Mouse (Mus musculus): ENCODE results near the gene Zic5. TPM values are rescaled to one million over a fixed set of nuclear protein-coding genes. Genes with fewer than 3 reads are reported as not detected.

Zic5 gene
- polyA plus RNA-seq, 1 experiment = 3.3 TPM

DNA sequence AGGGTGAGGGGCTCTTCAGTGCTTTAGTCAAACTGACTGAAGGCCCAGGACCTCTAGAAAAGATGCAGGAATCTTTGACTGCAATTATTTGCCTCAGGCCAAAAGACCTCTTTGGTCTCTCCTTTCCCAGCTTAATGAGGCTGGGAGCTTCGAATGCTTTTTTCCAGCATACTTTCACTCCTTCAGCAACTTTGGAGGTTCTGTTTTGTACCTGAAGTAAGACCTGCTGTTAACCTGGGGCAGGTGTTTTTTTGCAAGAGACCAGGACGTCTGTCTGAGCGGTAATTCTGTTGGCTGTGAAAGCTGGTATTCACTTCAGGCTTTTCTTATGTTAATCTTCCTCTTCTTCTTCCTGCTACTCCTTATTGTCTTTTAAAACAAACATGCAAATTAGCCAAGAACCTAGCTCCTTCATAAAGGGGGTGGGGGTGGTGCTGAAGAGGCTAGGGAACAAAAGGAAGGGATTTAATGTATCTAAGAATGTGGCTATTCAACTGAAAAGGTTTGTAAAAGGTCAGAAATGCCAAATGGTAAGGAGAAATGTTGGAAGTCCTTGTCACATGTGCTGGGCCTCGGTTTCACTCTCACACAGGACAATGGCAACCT lies 49.2 kb downstream of the Zic5 start:
- TF ChIP-seq CTCF (IDR thresholded peaks at IDR 0.05; ENCODE audit: extremely low read depth, insufficient read depth, low read length) (no peak), POLR2A (IDR thresholded peaks at IDR 0.05; ENCODE audit: extremely low read depth, insufficient read depth, low read length) (no peak)
- Histone ChIP-seq H3K27ac (ENCODE audit: insufficient read depth, low read length) (no peak overlapping the region), H3K4me3 (ENCODE audit: insufficient read depth, low read length) (no peak overlapping the region), H3K4me1 (ENCODE audit: control insufficient read depth, insufficient read depth, low read length) (no peaks in the 10 kb centered on the region; the same call in 1 of the 2 replicates)

DNA sequence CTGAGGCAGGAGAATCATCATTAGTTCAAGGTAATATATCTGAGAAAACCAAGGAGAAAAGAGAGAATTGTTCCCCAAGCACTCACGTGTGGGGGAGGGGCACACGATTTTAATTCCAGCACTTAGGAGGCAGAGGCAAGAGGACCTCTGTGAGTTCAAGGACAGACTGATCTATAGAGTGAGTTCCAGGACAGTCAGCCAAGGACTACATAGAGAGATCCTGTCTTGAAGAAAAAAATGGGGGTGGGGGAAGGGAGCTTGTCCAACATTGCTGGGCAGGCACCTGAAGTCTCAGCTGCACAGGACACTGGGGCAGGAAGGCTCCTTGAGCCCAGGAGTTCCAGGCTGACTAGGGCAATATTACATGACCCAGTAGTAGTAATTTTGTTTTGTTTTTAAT lies 50.7 kb downstream of the Zic5 start:
- Histone ChIP-seq H3K4me1 (ENCODE audit: control insufficient read depth, insufficient read depth, low read length) (no peaks in the 10 kb centered on the region), H3K27ac (ENCODE audit: insufficient read depth, low read length) (no peak overlapping the region), H3K4me3 (ENCODE audit: insufficient read depth, low read length) (no peak overlapping the region)
- no peak for TF ChIP-seq CTCF (IDR thresholded peaks at IDR 0.05; ENCODE audit: extremely low read depth, insufficient read depth, low read length)
- no peak for TF ChIP-seq POLR2A (IDR thresholded peaks at IDR 0.05; ENCODE audit: extremely low read depth, insufficient read depth, low read length)

DNA sequence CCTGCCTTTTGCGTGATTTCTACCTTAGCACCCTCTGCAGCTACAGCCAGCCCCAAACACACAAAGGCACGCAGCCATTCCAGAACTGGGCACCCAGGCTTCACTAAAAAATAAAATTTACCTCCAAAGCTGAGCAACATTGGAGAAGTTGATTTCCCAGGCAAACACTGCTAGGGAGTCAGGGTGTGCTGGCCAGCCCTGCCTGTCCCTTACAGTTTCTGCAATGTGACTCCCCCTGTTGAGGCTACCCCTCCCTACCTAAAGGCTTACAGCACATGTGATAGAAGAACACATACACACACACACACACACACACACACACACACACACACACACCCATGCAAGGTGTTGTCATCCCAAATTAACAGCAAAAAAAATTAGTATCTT lies 51.9 kb downstream of the Zic5 start:
- TF ChIP-seq POLR2A (IDR thresholded peaks at IDR 0.05; ENCODE audit: extremely low read depth, insufficient read depth, low read length) (no peak), CTCF (IDR thresholded peaks at IDR 0.05; ENCODE audit: extremely low read depth, insufficient read depth, low read length) (no peak)
- H3K4me1 ChIP-seq (ENCODE audit: control insufficient read depth, insufficient read depth, low read length) = no peaks in the 10 kb centered on the region
- no peak overlapping the region for H3K4me3 ChIP-seq (ENCODE audit: insufficient read depth, low read length)
- no peak overlapping the region for H3K27ac ChIP-seq (ENCODE audit: insufficient read depth, low read length)

DNA sequence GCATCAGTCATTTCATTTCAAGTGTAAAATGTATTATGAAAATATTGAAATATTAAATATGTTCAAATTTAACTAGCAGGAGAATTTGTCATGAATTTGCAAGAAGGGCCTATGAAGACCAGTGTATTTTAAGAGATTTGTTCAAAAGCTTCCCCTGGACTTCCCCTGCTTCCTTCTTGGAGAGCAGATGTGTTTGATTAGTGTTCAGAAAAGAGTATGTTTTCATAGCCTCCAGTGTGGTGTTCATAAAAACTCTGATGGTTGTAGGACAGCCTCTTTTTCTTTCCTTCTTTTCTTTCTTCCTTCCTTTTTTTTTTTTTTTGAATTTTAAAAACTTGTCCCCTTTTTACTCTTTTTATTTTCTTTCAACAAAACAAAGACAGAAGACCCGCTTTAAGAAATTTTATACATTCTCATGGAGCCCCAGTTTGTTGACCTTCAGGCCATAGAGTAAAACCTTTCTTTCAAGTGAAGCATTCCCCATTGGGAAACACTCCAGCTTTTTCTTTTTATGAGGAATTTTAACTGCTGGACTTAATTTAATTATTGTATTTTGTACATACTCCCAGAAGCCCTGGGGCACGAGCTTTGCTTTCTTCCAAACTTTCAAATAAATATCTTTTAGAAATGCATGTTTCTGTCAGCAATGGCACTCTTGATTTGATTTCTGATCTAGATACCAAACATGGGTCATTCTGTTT lies 52.5 kb downstream of the Zic5 start:
- Histone ChIP-seq H3K27ac (ENCODE audit: insufficient read depth, low read length) (no peak overlapping the region), H3K4me1 (ENCODE audit: control insufficient read depth, insufficient read depth, low read length) (no peaks in the 10 kb centered on the region), H3K4me3 (ENCODE audit: insufficient read depth, low read length) (no peak overlapping the region)
- TF ChIP-seq CTCF (IDR thresholded peaks at IDR 0.05; ENCODE audit: extremely low read depth, insufficient read depth, low read length) (no peak), POLR2A (IDR thresholded peaks at IDR 0.05; ENCODE audit: extremely low read depth, insufficient read depth, low read length) (no peak)

Other genes with a start within 250 kb of the Zic5 start
- 0.13 and 0.17 TPM in 2 replicates for gene Gm5089, start 14.6 kb downstream of the Zic5 start, polyA plus RNA-seq (2012; rRNA removed)
- gene Zic2, start 9.8 kb upstream of the Zic5 start, polyA plus RNA-seq (2012; rRNA removed) = 11.1 and 11.9 TPM in 2 replicates
- gene Gm10837, start 24.9 kb upstream of the Zic5 start, polyA plus RNA-seq (2012; rRNA removed) = 0.08 TPM in 1 of 2 replicates, not detected in the other
- gene Pcca, start 68.6 kb upstream of the Zic5 start, polyA plus RNA-seq (2012; rRNA removed) = 34.9 and 39.2 TPM in 2 replicates

All from cortical plate, adult 2 months (tissue).